Mouse (Mus musculus) stomach, embryonic 16.5 days (tissue): ENCODE data around the gene Ndp. TPM values are rescaled to one million over a fixed set of nuclear protein-coding genes. Genes with fewer than 3 reads are reported as not detected.

Experiments used
- ATAC-seq: fragments of 200-750 bp; cut with Nextera tagmentation; 2 replicates; pipeline ENCODE4 v1.8.0; 2017; ENCODE audit warnings: moderate number of reproducible peaks, moderate TSS enrichment; ENCODE audit not compliant: insufficient read depth, low FRiP score
- H3K27ac ChIP-seq: fragments of 300-500 bp; sonication (generic); 2 replicates; pipeline ENCODE4 v1.5.1; 2014; ENCODE audit warnings: low read length
- H3K27me3 ChIP-seq: fragments of 300-500 bp; sonication (generic); 2 replicates; pipeline ENCODE4 v1.6.1; 2014; ENCODE audit warnings: low read length, control low read depth, mixed read lengths; ENCODE audit not compliant: control insufficient read depth, insufficient read depth
- H3K36me3 ChIP-seq: fragments of 300-500 bp; sonication (generic); 2 replicates; pipeline ENCODE4 v1.6.1; 2014; ENCODE audit warnings: low read length; ENCODE audit not compliant: control insufficient read depth, insufficient read depth
- H3K4me1 ChIP-seq: fragments of 300-500 bp; sonication (generic); 2 replicates; pipeline ENCODE4 v1.6.1; 2014; ENCODE audit warnings: low read length, control low read depth, mixed read lengths; ENCODE audit not compliant: control insufficient read depth, insufficient read depth
- H3K4me2 ChIP-seq: fragments of 300-500 bp; sonication (generic); 2 replicates; pipeline ENCODE4 v1.6.1; 2014; ENCODE audit warnings: low read depth, low read length, mixed read lengths
- H3K4me3 ChIP-seq: fragments of 300-500 bp; sonication (generic); replicated peaks from 2 replicates; pipeline ENCODE4 v1.5.1; 2014; ENCODE audit warnings: mild to moderate bottlenecking, low read length
- H3K9ac ChIP-seq: fragments of 300-500 bp; sonication (generic); 2 replicates; pipeline ENCODE4 v1.6.1; 2014; ENCODE audit warnings: low read length
- H3K9me3 ChIP-seq: fragments of 300-500 bp; sonication (generic); replicated peaks from 2 replicates; pipeline ENCODE4 v1.6.1; 2016; ENCODE audit warnings: low read length, control low read depth; ENCODE audit not compliant: control insufficient read depth
- WGBS: fragments of 180-500 bp; shearing (Covaris S2); extraction: QIAGEN DNeasy Blood & Tissue Kit; methylation state at CpG from one replicate; pipeline ENCODE4 v1.1.7; 2014; 5-methylcytosine and 5-hydroxymethylcytosine counted together
- polyA plus RNA-seq: library from polyadenylated mRNA; unstranded; fragments of >200 nt; fragmentation: Nextera tagmentation; extraction: Ambion mirVana; gene quantifications from 2 replicates; pipeline ENCODE4 v1.2.1, GENCODE M21; 2015

Gene Ndp
- polyA plus RNA-seq, 1 experiment from 2014 or later, result 0.53 TPM

DNA sequence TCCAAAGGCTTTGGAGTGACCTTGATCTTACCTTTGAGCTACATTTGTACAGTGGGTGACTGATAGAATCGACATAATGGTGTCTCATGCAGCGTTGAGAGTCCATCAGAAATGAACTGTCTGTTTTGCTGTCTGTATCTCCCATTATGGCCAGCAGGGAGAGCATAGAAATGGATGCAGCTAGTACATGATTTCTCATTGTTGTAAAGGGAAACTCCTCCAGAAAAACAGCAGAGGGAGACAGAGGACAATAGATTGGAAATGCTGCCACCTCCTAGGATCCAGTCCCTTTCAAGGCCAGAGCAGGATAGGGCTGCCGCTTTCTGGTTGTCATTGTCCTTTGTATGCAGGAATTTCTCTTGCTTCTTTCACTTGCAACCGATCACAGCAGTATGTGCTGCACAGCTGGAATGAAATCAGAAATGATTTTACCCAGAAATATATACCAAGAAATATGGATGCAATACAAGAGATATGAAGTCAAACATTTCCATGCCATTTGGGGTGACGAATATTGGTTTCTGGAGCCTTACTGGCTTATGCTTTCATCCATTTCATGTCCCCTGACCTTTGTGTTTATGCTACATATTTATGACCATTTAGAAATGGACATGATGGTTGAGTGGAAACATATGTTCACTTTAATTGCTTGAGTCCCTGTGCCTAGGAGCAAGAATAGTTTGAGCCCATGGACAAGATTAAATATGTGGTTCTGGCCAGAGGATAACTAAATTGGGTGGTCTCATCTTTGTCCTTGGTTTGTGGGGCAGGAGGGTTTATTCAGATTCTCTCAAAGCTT is 17.0 kb downstream of the Ndp start:
- H3K9me3 ChIP-seq, result no peaks in the 10 kb centered on the region
- no peak overlapping the region for H3K4me2 ChIP-seq
- H3K27ac ChIP-seq, result no peak overlapping the region
- H3K9ac ChIP-seq, result no peak overlapping the region
- ATAC-seq, result peak; percentile 64; the same call in 1 of the 2 replicates
- no peaks in the 10 kb centered on the region for H3K4me1 ChIP-seq
- no peak overlapping the region for H3K4me3 ChIP-seq
- 27% methylated on average over 5 of the region's 5 CpGs for WGBS
- H3K36me3 ChIP-seq, result no peaks in the 10 kb centered on the region
- H3K27me3 ChIP-seq, result no peaks in the 10 kb centered on the region

DNA sequence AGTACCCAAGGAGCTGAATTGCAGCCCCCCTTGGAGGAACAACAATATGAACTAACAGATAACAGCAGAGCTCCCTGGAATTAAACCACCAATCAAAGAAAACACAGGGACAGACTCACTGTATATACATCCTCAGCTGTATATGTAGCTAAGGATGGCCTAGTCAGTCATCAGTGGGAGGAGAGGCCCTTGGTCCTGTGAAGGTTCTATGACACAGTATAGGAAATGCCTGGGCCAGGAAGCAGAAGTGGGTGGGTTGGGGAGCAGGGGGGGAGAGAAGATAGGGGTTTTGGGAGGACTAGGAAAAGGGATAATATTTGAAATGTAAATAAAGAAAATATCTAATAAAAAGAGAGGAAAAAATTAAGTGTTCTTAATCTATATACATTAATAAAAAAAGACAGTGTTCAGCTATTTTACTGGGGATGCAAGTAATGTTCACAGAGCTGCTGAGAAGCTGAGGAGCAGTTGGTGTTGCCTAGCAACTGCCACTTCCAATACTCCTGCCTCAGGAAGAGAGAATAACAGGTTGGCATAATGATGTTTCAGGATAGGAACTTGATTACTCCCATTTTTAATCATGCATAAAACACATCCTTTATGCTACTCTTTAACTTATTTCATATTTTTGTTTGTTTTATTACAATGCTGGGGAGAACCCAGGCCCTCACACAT is 43.8 kb downstream of the Ndp start:
- ATAC-seq, result no peak

DNA sequence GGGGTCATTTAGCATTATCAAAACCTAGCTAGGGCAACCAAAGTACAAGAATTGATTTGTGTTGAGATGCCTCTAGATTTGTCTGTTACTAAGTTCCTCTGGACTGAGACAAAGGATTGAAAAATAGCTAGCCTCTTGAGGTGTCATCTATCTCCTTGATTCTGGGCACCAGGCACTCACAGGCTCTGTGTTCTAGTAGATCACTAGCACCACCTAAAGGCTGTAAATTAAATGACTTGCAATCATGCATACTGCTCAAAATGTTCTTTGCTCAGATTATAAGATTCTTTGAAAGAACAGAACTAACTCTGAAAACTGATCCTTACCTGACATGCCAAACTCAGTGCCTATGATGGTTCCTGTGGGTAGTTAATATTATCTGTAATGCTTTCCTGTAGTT is 51.3 kb downstream of the Ndp start:
- ATAC-seq, result no peak
- H3K9ac ChIP-seq, result no peak overlapping the region
- H3K27ac ChIP-seq, result no peak overlapping the region
- H3K36me3 ChIP-seq, result no peaks in the 10 kb centered on the region
- H3K4me2 ChIP-seq, result no peak overlapping the region
- no peak overlapping the region for H3K4me3 ChIP-seq
- no peaks in the 10 kb centered on the region for H3K27me3 ChIP-seq
- no peaks in the 10 kb centered on the region for H3K9me3 ChIP-seq
- no peaks in the 10 kb centered on the region for H3K4me1 ChIP-seq

More for the DNA sequence above, 43.8 kb downstream of the Ndp start:
- Histone ChIP-seq H3K4me1 (no peaks in the 10 kb centered on the region), H3K27me3 (no peaks in the 10 kb centered on the region), H3K4me3 (no peak overlapping the region), H3K9me3 (no peaks in the 10 kb centered on the region), H3K4me2 (no peak overlapping the region), H3K27ac (no peak overlapping the region), H3K36me3 (no peaks in the 10 kb centered on the region), H3K9ac (no peak overlapping the region)

DNA sequence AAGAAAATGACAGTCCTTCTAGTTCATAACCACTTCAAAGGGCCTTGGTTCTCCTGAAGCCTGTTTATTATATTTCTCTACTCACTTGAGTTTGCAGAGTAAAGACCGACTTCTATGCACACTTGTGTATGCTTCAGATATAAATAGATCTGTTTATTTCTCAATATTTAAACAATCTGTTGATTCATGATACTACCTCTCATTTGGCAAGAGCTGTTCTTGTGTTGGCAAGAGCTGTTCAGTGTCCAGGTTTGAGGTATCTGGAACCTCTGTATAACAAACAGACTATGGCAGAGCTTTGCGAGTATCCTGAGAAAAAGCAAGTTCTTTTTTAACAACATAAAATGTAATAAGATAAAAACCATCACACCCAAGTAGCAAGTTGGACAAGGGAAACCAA is 65.5 kb downstream of the Ndp start:
- Histone ChIP-seq H3K9me3 (no peaks in the 10 kb centered on the region), H3K4me1 (no peaks in the 10 kb centered on the region), H3K4me2 (no peak overlapping the region), H3K36me3 (no peaks in the 10 kb centered on the region), H3K4me3 (no peak overlapping the region), H3K27ac (no peak overlapping the region), H3K27me3 (no peaks in the 10 kb centered on the region), H3K9ac (no peak overlapping the region)
- ATAC-seq, result no peak
- 74% methylated on average over 2 of the region's 2 CpGs for WGBS

GRCm38 (mm10) chrX:16841443-16841842 is 70.1 kb downstream of the Ndp start:
- no peak for ATAC-seq

DNA sequence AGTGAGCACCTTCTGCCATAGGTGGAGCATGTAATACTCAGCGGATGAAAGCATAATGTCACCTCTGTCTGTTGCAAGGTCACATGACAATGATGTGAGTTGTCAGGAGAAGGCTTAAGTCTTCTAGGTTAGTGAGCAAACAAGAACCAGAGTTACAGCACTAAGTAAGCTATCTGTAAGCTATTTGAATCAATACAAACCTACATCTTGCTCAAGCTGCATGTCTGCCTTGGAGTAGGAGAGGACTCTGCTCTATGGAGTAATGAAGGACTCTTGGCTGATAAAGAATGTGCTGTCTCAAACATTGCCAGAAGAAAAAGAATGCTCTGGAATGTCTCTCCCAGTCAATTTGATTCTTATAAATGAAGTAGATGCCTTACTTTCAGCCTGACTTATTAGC is 74.3 kb downstream of the Ndp start:
- ATAC-seq, result no peak
- Histone ChIP-seq H3K4me2 (no peak overlapping the region), H3K27me3 (no peaks in the 10 kb centered on the region), H3K36me3 (no peaks in the 10 kb centered on the region), H3K4me1 (no peaks in the 10 kb centered on the region), H3K9me3 (no peaks in the 10 kb centered on the region), H3K9ac (no peak overlapping the region), H3K4me3 (no peak overlapping the region), H3K27ac (no peak overlapping the region)
- WGBS, result 88% methylated on average over 1 of the region's 1 CpGs

More at GRCm38 (mm10) chrX:16841443-16841842, 70.1 kb downstream of the Ndp start:
- H3K4me3 ChIP-seq, result no peak overlapping the region
- no peaks in the 10 kb centered on the region for H3K9me3 ChIP-seq
- WGBS, result 67% methylated on average over 2 of the region's 2 CpGs
- H3K27ac ChIP-seq, result no peak overlapping the region
- no peak overlapping the region for H3K4me2 ChIP-seq
- no peak overlapping the region for H3K9ac ChIP-seq
- H3K36me3 ChIP-seq, result no peaks in the 10 kb centered on the region
- H3K27me3 ChIP-seq, result no peaks in the 10 kb centered on the region
- no peaks in the 10 kb centered on the region for H3K4me1 ChIP-seq

DNA sequence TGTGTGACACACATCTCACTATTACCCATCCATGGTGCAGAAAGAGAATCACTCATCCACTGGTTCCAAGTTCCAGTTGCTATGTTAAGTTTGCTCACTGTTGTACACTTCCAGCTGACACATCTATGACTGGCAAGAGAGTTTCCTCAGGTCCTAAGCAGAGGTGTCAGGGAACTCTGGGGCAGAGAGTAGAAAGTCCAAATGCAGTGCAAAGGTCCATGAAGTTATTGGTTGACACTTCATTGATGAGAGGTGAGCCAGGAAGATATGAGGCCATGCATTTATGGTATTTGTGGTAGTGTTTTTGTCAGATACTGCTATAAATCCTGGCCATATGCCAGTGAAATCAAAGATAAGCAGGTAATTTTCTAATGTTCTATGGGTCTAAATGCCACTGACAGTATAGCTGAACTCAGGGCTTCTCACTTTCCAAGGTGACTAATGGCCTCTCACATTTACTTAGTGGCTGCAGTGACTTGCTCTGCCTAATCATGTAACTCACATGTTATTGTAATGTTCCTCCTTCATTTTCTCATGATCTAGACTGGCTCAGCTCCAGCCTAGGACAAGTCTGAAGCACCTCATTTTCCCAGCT is 75.0 kb downstream of the Ndp start:
- Histone ChIP-seq H3K36me3 (no peaks in the 10 kb centered on the region), H3K4me1 (no peaks in the 10 kb centered on the region), H3K4me3 (no peak overlapping the region), H3K9ac (no peak overlapping the region), H3K9me3 (no peaks in the 10 kb centered on the region), H3K27ac (no peak overlapping the region), H3K4me2 (no peak overlapping the region), H3K27me3 (no peaks in the 10 kb centered on the region)
- ATAC-seq, result no peak

Other genes starting within 250 kb of the Ndp start
- 47.6 and 50.2 TPM in 2 replicates for gene Maob, start 94.4 kb downstream of the Ndp start, polyA plus RNA-seq